Mouse (Mus musculus) intestine, embryonic 16.5 days (tissue): ENCODE data around the gene Apol6. TPM values are rescaled to one million over a fixed set of nuclear protein-coding genes. Genes with fewer than 3 reads are reported as not detected.

ENCODE experiments used
- ATAC-seq: fragments of 200-750 bp; cut with Nextera tagmentation; 2 replicates; pipeline ENCODE4 v1.8.0; 2017; ENCODE audit warnings: moderate TSS enrichment, moderate library complexity
- H3K27ac ChIP-seq: fragments of 300-500 bp; sonication (generic); 2 replicates; pipeline ENCODE4 v1.5.1; 2014; ENCODE audit warnings: mild to moderate bottlenecking, low read length
- H3K27me3 ChIP-seq: fragments of 300-500 bp; sonication (generic); replicated peaks from 2 replicates; pipeline ENCODE4 v1.6.1; 2014; ENCODE audit warnings: low read length, control low read depth, mixed read lengths; ENCODE audit not compliant: control insufficient read depth, insufficient read depth
- H3K36me3 ChIP-seq: fragments of 300-500 bp; sonication (generic); 2 replicates; pipeline ENCODE4 v1.6.1; 2014; ENCODE audit warnings: low read length, control low read depth; ENCODE audit not compliant: control insufficient read depth, insufficient read depth
- H3K4me1 ChIP-seq: fragments of 300-500 bp; sonication (generic); 2 replicates; pipeline ENCODE4 v1.6.1; 2014; ENCODE audit warnings: low read length, control low read depth, mixed read lengths; ENCODE audit not compliant: control insufficient read depth, insufficient read depth
- H3K4me2 ChIP-seq: fragments of 300-500 bp; sonication (generic); 2 replicates; pipeline ENCODE4 v1.6.1; 2014; ENCODE audit warnings: low read depth, low read length, control low read depth
- H3K4me3 ChIP-seq: fragments of 300-500 bp; sonication (generic); 2 replicates; pipeline ENCODE4 v1.5.1; 2014; ENCODE audit warnings: mild to moderate bottlenecking, low read length
- H3K9ac ChIP-seq: fragments of 300-500 bp; sonication (generic); 2 replicates; pipeline ENCODE4 v1.6.1; 2014; ENCODE audit warnings: low read depth, low read length
- H3K9me3 ChIP-seq: fragments of 300-500 bp; sonication (generic); 2 replicates; pipeline ENCODE4 v1.6.1; 2016; ENCODE audit warnings: low read length, control low read depth; ENCODE audit not compliant: control insufficient read depth
- WGBS: fragments of 180-500 bp; shearing (Covaris S2); extraction: QIAGEN DNeasy Blood & Tissue Kit; methylation state at CpG from one replicate; pipeline ENCODE4 v1.1.7; 2014; 5-methylcytosine and 5-hydroxymethylcytosine counted together
- polyA plus RNA-seq: library from polyadenylated mRNA; unstranded; fragments of >200 nt; fragmentation: Nextera tagmentation; extraction: Ambion mirVana; gene quantifications from 2 replicates; pipeline ENCODE4 v1.2.1, GENCODE M21; 2015

The Apol6 gene
- polyA plus RNA-seq, 1 experiment from 2014 or later = 0.38 TPM

- no peak overlapping the region for H3K4me3 ChIP-seq
- H3K27me3 ChIP-seq = no peaks in the 10 kb centered on the region
- H3K27ac ChIP-seq = no peak overlapping the region
- H3K9me3 ChIP-seq = no peaks in the 10 kb centered on the region
- H3K4me1 ChIP-seq = peaks cover 11% of the 10 kb centered on the region; the same call in 1 of the 2 replicates
- 93% methylated on average over 6 of the region's 6 CpGs for WGBS
- no peak overlapping the region for H3K9ac ChIP-seq
- no peak for ATAC-seq
- no peaks in the 10 kb centered on the region for H3K36me3 ChIP-seq
- no peak overlapping the region for H3K4me2 ChIP-seq
Measured at GRCm38 (mm10) chr15:77016509-77016908, 28.0 kb upstream of the Apol6 start.

- no peak for ATAC-seq
- H3K27ac ChIP-seq = no peak overlapping the region
- no peak overlapping the region for H3K4me3 ChIP-seq
- no peak overlapping the region for H3K9ac ChIP-seq
- H3K4me2 ChIP-seq = no peak overlapping the region
- no peaks in the 10 kb centered on the region for H3K27me3 ChIP-seq
- no peaks in the 10 kb centered on the region for H3K36me3 ChIP-seq
- peaks cover 11% of the 10 kb centered on the region; the same call in 1 of the 2 replicates for H3K4me1 ChIP-seq
- no peaks in the 10 kb centered on the region for H3K9me3 ChIP-seq
Measured at GRCm38 (mm10) chr15:77017897-77018296, 26.6 kb upstream of the Apol6 start.

- 57% methylated on average over 6 of the region's 6 CpGs for WGBS
- peak; percentile 45; the same call in 1 of the 2 replicates for ATAC-seq
- H3K4me3 ChIP-seq = no peak overlapping the region
Measured at GRCm38 (mm10) chr15:77018740-77019340, 25.7 kb upstream of the Apol6 start.

GRCm38 (mm10) chr15:77019533-77019932 lies 25.0 kb upstream of the Apol6 start:
- 73% methylated on average over 7 of the region's 7 CpGs for WGBS
- Histone ChIP-seq H3K27me3 (no peaks in the 10 kb centered on the region), H3K9ac (no peak overlapping the region), H3K9me3 (no peaks in the 10 kb centered on the region), H3K27ac (no peak overlapping the region), H3K4me3 (no peak overlapping the region), H3K36me3 (no peaks in the 10 kb centered on the region), H3K4me2 (no peak overlapping the region), H3K4me1 (peaks cover 3% of the 10 kb centered on the region; the same call in 1 of the 2 replicates)
- peak; percentile 22; the same call in 1 of the 2 replicates for ATAC-seq

More at GRCm38 (mm10) chr15:77018740-77019340, 25.7 kb upstream of the Apol6 start:
- peaks cover 8% of the 10 kb centered on the region; the same call in 1 of the 2 replicates for H3K4me1 ChIP-seq
- no peak overlapping the region for H3K27ac ChIP-seq
- H3K4me2 ChIP-seq = no peak overlapping the region
- H3K36me3 ChIP-seq = no peaks in the 10 kb centered on the region
- H3K27me3 ChIP-seq = no peaks in the 10 kb centered on the region
- no peak overlapping the region for H3K9ac ChIP-seq
- H3K9me3 ChIP-seq = no peaks in the 10 kb centered on the region

- WGBS = 90% methylated on average over 4 of the region's 4 CpGs
- Histone ChIP-seq H3K9ac (no peak overlapping the region), H3K27me3 (no peaks in the 10 kb centered on the region), H3K4me1 (no peaks in the 10 kb centered on the region), H3K9me3 (no peaks in the 10 kb centered on the region), H3K4me3 (no peak overlapping the region), H3K4me2 (no peak overlapping the region), H3K36me3 (no peaks in the 10 kb centered on the region), H3K27ac (no peak overlapping the region)
- no peak for ATAC-seq
Measured at GRCm38 (mm10) chr15:77020136-77020535, 24.4 kb upstream of the Apol6 start.

GRCm38 (mm10) chr15:77021056-77021455 lies 23.5 kb upstream of the Apol6 start:
- no peak overlapping the region for H3K9ac ChIP-seq
- no peak overlapping the region for H3K4me2 ChIP-seq
- no peaks in the 10 kb centered on the region for H3K36me3 ChIP-seq
- no peak for ATAC-seq
- no peaks in the 10 kb centered on the region for H3K4me1 ChIP-seq
- H3K27ac ChIP-seq = no peak overlapping the region
- 97% methylated on average over 3 of the region's 3 CpGs for WGBS
- H3K9me3 ChIP-seq = no peaks in the 10 kb centered on the region
- no peak overlapping the region for H3K4me3 ChIP-seq
- H3K27me3 ChIP-seq = no peaks in the 10 kb centered on the region

GRCm38 (mm10) chr15:77021851-77022250 lies 22.7 kb upstream of the Apol6 start:
- H3K9ac ChIP-seq = no peak overlapping the region
- no peak for ATAC-seq
- no peak overlapping the region for H3K4me3 ChIP-seq
- H3K4me2 ChIP-seq = no peak overlapping the region
- no peaks in the 10 kb centered on the region for H3K9me3 ChIP-seq
- no peaks in the 10 kb centered on the region for H3K36me3 ChIP-seq
- 67% methylated on average over 4 of the region's 4 CpGs for WGBS
- no peaks in the 10 kb centered on the region for H3K4me1 ChIP-seq
- no peaks in the 10 kb centered on the region for H3K27me3 ChIP-seq
- H3K27ac ChIP-seq = no peak overlapping the region

- Histone ChIP-seq H3K36me3 (no peaks in the 10 kb centered on the region), H3K27me3 (no peaks in the 10 kb centered on the region), H3K27ac (no peak overlapping the region), H3K9me3 (no peaks in the 10 kb centered on the region), H3K9ac (no peak overlapping the region), H3K4me2 (no peak overlapping the region), H3K4me3 (no peak overlapping the region), H3K4me1 (no peaks in the 10 kb centered on the region)
- WGBS = 79% methylated on average over 5 of the region's 5 CpGs
- no peak for ATAC-seq
Measured at GRCm38 (mm10) chr15:77022401-77022957, 22.1 kb upstream of the Apol6 start.

GRCm38 (mm10) chr15:77025884-77026583 lies 18.5 kb upstream of the Apol6 start:
- Histone ChIP-seq H3K4me2 (no peak overlapping the region), H3K27me3 (no peaks in the 10 kb centered on the region), H3K27ac (no peak overlapping the region), H3K9ac (no peak overlapping the region), H3K9me3 (no peaks in the 10 kb centered on the region), H3K36me3 (no peaks in the 10 kb centered on the region), H3K4me3 (no peak overlapping the region), H3K4me1 (no peaks in the 10 kb centered on the region)
- no peak for ATAC-seq
- 54% methylated on average over 5 of the region's 5 CpGs for WGBS
